Mouse (Mus musculus) erythroblast, adult 5-6 weeks (primary cell): ENCODE data around the gene Kdm1b. TPM values are rescaled to one million over a fixed set of nuclear protein-coding genes. Genes with fewer than 3 reads are reported as not detected.

Experiments used
- total RNA-seq, 2 experiments: library from RNA; stranded (forward) in 1 of 2; stranded (reverse) in 1 of 2; fragments of 150-400 nt in 1 of 2; fragments of 200-764, 138-1000 nt in 1 of 2; gene quantifications; 2 replicates each; pipeline versions ENCODE4 v1.2.3 to v1.2.4; 2015 to 2017; ENCODE audit warnings: low replicate concordance in 2 of 2

Kdm1b gene
- total RNA-seq, 2 experiments from 2014 or later, result 1.2 to 2.2 TPM

Other genes with a start within 250 kb of the Kdm1b start
- gene Kif13a, start 113.6 kb upstream of the Kdm1b start, total RNA-seq (2015; ENCODE audit: low replicate concordance), result 7.1 TPM in 2 replicates
- gene Kif13a, start 113.6 kb upstream of the Kdm1b start, total RNA-seq (2017; ENCODE audit: low replicate concordance), result 6.6 and 12.8 TPM in 2 replicates
- 0.42 and 1.5 TPM in 2 replicates for gene Nhlrc1, start 28.6 kb upstream of the Kdm1b start, total RNA-seq (2015; ENCODE audit: low replicate concordance)
- 0.43 TPM in 1 of 2 replicates, not detected in the other for gene Nhlrc1, start 28.6 kb upstream of the Kdm1b start, total RNA-seq (2017; ENCODE audit: low replicate concordance)
- gene Tpmt, start 1.2 kb downstream of the Kdm1b start, total RNA-seq (2015; ENCODE audit: low replicate concordance), result not detected in 2 replicates
- 0.34 and 1.4 TPM in 2 replicates for gene Tpmt, start 1.2 kb downstream of the Kdm1b start, total RNA-seq (2017; ENCODE audit: low replicate concordance)
- 233 and 276 TPM in 2 replicates for gene Dek, start 62.7 kb downstream of the Kdm1b start, total RNA-seq (2015; ENCODE audit: low replicate concordance)
- gene Dek, start 62.7 kb downstream of the Kdm1b start, total RNA-seq (2017; ENCODE audit: low replicate concordance), result 413 and 451 TPM in 2 replicates
- 2.5 and 6.7 TPM in 2 replicates for gene Rnf144b, start 79.2 kb downstream of the Kdm1b start, total RNA-seq (2015; ENCODE audit: low replicate concordance)
- 3.1 and 4.9 TPM in 2 replicates for gene Rnf144b, start 79.2 kb downstream of the Kdm1b start, total RNA-seq (2017; ENCODE audit: low replicate concordance)